In genomic region chr15:27583042-27583441, GRCm38 (mm10) we compare ENCODE assay signal across 9 mouse cellular contexts. TPM values are rescaled to one million over a fixed set of nuclear protein-coding genes. Genes with fewer than 3 reads are reported as not detected.
DNase-seq lines count a peak whose midpoint lies in the region; ATAC-seq and TF ChIP-seq lines count a peak whose summit lies in the region.
"Had no signal": no experiment of that assay in that cellular context is flagged by ENCODE, and none has a peak within 500 bp of the region (broad histone marks: within the 10 kb centered on the region; RNA-seq: fewer than 3 reads in every experiment).

No protein-coding gene starts in this region.

- TF ChIP-seq CTCF in testis, adult 2 months (IDR thresholded peaks at IDR 0.05; ENCODE audit: control insufficient read depth, insufficient read depth, insufficient replicate concordance, low read depth, low read length), result peak; percentile 34; the same call in 1 of the 2 replicates
- peak; percentile 59 for TF ChIP-seq CTCF in cortical plate, adult 2 months (IDR thresholded peaks at IDR 0.05; ENCODE audit: extremely low read depth, insufficient read depth, low read length)
- TF ChIP-seq CTCF in liver, postnatal 0 days (IDR thresholded peaks at IDR 0.05; ENCODE audit: low read depth), result peak; percentile 72

- peaks cover 2% of the 10 kb centered on the region; the same call in 1 of the 2 replicates for H3K4me1 ChIP-seq in testis, adult 2 months (ENCODE audit: control insufficient read depth, insufficient read depth, low read length)
- H3K4me1 ChIP-seq in cortical plate, adult 2 months (ENCODE audit: control insufficient read depth, insufficient read depth, low read length), result peaks cover 2% of the 10 kb centered on the region; the same call in 1 of the 2 replicates
- H3K4me1 ChIP-seq in liver, postnatal 0 days (ENCODE audit: insufficient read depth), result no peaks in the 10 kb centered on the region

- TF ChIP-seq EP300 in liver, postnatal 0 days (IDR thresholded peaks at IDR 0.05; ENCODE audit: low read depth), result no peak

- H3K27ac ChIP-seq in testis, adult 2 months (ENCODE audit: control insufficient read depth, insufficient read depth, low read depth, low read length), result no peak overlapping the region
- H3K27ac ChIP-seq in cortical plate, adult 2 months (ENCODE audit: insufficient read depth, low read length), result no peak overlapping the region
- H3K27ac ChIP-seq in liver, postnatal 0 days (ENCODE audit: low read depth), result no peak overlapping the region

- H3K27me3 ChIP-seq in testis, adult 2 months (ENCODE audit: control insufficient read depth, insufficient read depth, low read length), result no peaks in the 10 kb centered on the region
- H3K27me3 ChIP-seq in liver, postnatal 0 days (ENCODE audit: insufficient read depth, low read length), result no peaks in the 10 kb centered on the region
- H3K27me3 ChIP-seq: megakaryocyte, embryonic 14.5 days had no signal

- H3K4me3 ChIP-seq in testis, adult 2 months (ENCODE audit: control insufficient read depth, low read depth, low read length), result no peak overlapping the region
- H3K4me3 ChIP-seq in cortical plate, adult 2 months (ENCODE audit: insufficient read depth, low read length), result no peak overlapping the region
- H3K4me3 ChIP-seq in liver, postnatal 0 days (ENCODE audit: low read depth, low read length), result no peak overlapping the region
- H3K4me3 ChIP-seq: megakaryocyte, embryonic 14.5 days had no signal

- H3K36me3 ChIP-seq in testis, adult 2 months (ENCODE audit: control insufficient read depth, insufficient read depth, low read length), result no peaks in the 10 kb centered on the region
- H3K36me3 ChIP-seq in liver, postnatal 0 days (replicated peaks; ENCODE audit: insufficient read depth, low read length), result 0 out of 2 replicates have a peak, but pooled peaks cover 3% of the 10 kb centered on the region

- ATAC-seq in hematopoietic stem cell, adult 5-6 weeks (replicated peaks in 1 of 2; ENCODE audit: insufficient read depth in 1 of 2, low FRiP score in 2 of 2, low TSS enrichment in 1 of 2, low read depth in 1 of 2, poor library complexity in 2 of 2, severe bottlenecking in 2 of 2), result peak; percentile 33 to 41; a peak in 1 of 4 replicates
- no peak for ATAC-seq in liver, postnatal 0 days

- H3K9me3 ChIP-seq in liver, postnatal 0 days (ENCODE audit: low read length), result no peaks in the 10 kb centered on the region
- H3K9me3 ChIP-seq: megakaryocyte, embryonic 14.5 days had no signal

- WGBS in liver, postnatal 0 days (ENCODE audit: insufficient replicate concordance), result 78% methylated on average over 4 of the region's 4 CpGs

- peak; percentile 70 for DNase-seq in cerebellum, adult 11-12 months
- no peak for DNase-seq in cerebellum, adult 8-10 months
- DNase-seq in testis, postnatal 14 days (ENCODE audit: low spot score), result no peak
- peak; percentile 50 for DNase-seq in liver, postnatal 0 days
- DNase-seq in right cerebral cortex, postnatal 14 days, result peak; percentile 59

- no peak overlapping the region for H3K9ac ChIP-seq in liver, postnatal 0 days (replicated peaks)

- TF ChIP-seq POLR2A in testis, adult 2 months (IDR thresholded peaks at IDR 0.05; ENCODE audit: control insufficient read depth, low read depth, low read length), result no peak
- TF ChIP-seq POLR2A in cortical plate, adult 2 months (IDR thresholded peaks at IDR 0.05; ENCODE audit: extremely low read depth, insufficient read depth, low read length), result no peak

- no peak overlapping the region for H3K4me2 ChIP-seq in liver, postnatal 0 days (ENCODE audit: low read depth, low read length)

RNA-seq across cellular contexts. Expression of gene Otulin, which starts 47.5 kb away (rescaled TPM):
- 11.2 and 12.2 TPM in 2 replicates for polyA plus RNA-seq in testis, adult 2 months (2012; rRNA removed)
- 23.9 and 24.0 TPM in 2 replicates for polyA plus RNA-seq in cortical plate, adult 2 months (2012; rRNA removed)
- total RNA-seq in hematopoietic stem cell, adult 5-6 weeks (2017), result 35.3 and 48.0 TPM in 2 replicates
- polyA plus RNA-seq in liver, postnatal 0 days (2015; fragmentation: Nextera tagmentation; extraction: Ambion mirVana), result 20.8 and 23.5 TPM in 2 replicates

Comparison
In these comparisons a context has a peak if more than half of its experiments do, and no peak if none do; other contexts are left out.
1. DNase-seq: peak in cerebellum, adult 11-12 months (single experiment), liver, postnatal 0 days (single experiment) and right cerebral cortex, postnatal 14 days (single experiment); none in cerebellum, adult 8-10 months (single experiment) and testis, postnatal 14 days (single experiment).
2. Peak in every context shown above with its lines, with median percentiles within 50 percentile points of each other: CTCF ChIP-seq.